Mouse (Mus musculus): ENCODE data around the gene Stk11.

DNA sequence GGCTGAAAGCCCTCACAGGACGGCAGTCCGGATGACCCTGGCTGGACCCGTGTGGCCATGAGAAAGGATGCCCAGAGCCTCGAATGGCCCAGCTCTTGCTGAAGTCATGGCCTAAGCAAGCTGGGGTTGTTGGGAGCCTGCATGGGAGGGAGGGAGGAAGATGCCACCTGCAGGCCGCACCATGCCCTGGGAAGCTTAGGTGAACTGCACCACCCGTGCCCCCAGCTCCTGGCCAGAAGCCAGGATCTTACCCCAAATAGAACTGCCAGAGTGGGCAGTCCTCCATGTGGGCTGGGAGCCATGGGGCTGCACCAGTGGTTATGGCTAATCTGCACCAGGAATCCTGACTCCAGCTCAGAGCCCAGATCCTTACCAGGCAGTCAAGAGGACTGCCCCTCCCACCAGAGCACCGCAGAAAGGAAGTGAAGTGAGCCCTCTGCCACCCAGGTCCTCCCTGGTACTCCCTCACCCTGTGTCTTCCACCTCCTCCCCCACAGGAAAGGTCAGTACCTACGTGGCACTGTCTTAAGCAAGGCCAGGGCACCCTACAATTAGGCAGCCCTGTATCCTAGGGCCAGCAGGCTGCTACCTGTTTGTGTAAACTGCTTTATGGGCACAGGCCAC is 17.7 kb downstream of the Stk11 start:
- TF ChIP-seq CTCF (IDR thresholded peaks at IDR 0.05; ENCODE audit: borderline replicate concordance, insufficient read depth, low read depth, low read length): no peak
- TF ChIP-seq POLR2A (IDR thresholded peaks at IDR 0.05; ENCODE audit: borderline replicate concordance, insufficient read depth, low read length): no peak

All from cerebellum, adult 2 months (tissue).